Mouse (Mus musculus) neural tube, embryonic 13.5 days (tissue): ENCODE data around the gene Dppa3. TPM values are rescaled to one million over a fixed set of nuclear protein-coding genes. Genes with fewer than 3 reads are reported as not detected.

Experiments
- ATAC-seq: fragments of 200-750 bp; cut with Nextera tagmentation; 2 replicates; pipeline ENCODE4 v1.8.0; 2017; ENCODE audit warnings: low read depth, mild to moderate bottlenecking, moderate TSS enrichment, moderate library complexity
- H3K27ac ChIP-seq: fragments of 300-500 bp; sonication (generic); replicated peaks from 2 replicates; pipeline ENCODE4 v1.5.1; 2015; ENCODE audit warnings: moderate library complexity, mild to moderate bottlenecking, inconsistent platforms
- H3K27me3 ChIP-seq: fragments of 300-500 bp; sonication (generic); 2 replicates; pipeline ENCODE4 v1.6.1; 2015; ENCODE audit warnings: mild to moderate bottlenecking, inconsistent platforms
- H3K36me3 ChIP-seq: fragments of 300-500 bp; sonication (generic); 2 replicates; pipeline ENCODE4 v1.6.1; 2015; ENCODE audit warnings: mild to moderate bottlenecking, inconsistent platforms
- H3K4me1 ChIP-seq: fragments of 300-500 bp; sonication (generic); replicated peaks from 2 replicates; pipeline ENCODE4 v1.6.1; 2015; ENCODE audit warnings: inconsistent platforms
- H3K4me2 ChIP-seq: fragments of 300-500 bp; sonication (generic); 2 replicates; pipeline ENCODE4 v1.6.1; 2015; ENCODE audit warnings: inconsistent platforms, mild to moderate bottlenecking, moderate library complexity
- H3K4me3 ChIP-seq: fragments of 300-500 bp; sonication (generic); 2 replicates; pipeline ENCODE4 v1.5.1; 2015; ENCODE audit warnings: mild to moderate bottlenecking, inconsistent platforms
- H3K9ac ChIP-seq: fragments of 300-500 bp; sonication (generic); 2 replicates; pipeline ENCODE4 v1.6.1; 2015; ENCODE audit warnings: moderate library complexity, mild to moderate bottlenecking, inconsistent platforms
- H3K9me3 ChIP-seq: fragments of 300-500 bp; sonication (generic); 2 replicates; pipeline ENCODE4 v1.6.1; 2016; ENCODE audit warnings: inconsistent platforms
- WGBS: fragments of 180-500 bp; shearing (Covaris S2); methylation state at CpG from one replicate; pipeline ENCODE4 v1.1.7; 2015; 5-methylcytosine and 5-hydroxymethylcytosine counted together
- polyA plus RNA-seq: library from polyadenylated mRNA; unstranded; fragments of >200 nt; fragmentation: Nextera tagmentation; extraction: Ambion mirVana; gene quantifications from 2 replicates; pipeline ENCODE4 v1.2.1, GENCODE M21; 2015

Gene Dppa3
- not detected in 2 replicates for polyA plus RNA-seq

GRCm38 (mm10) chr6:122626110-122626509 lies at the start of gene Dppa3:
Dppa3 (plus strand) TSS chr6:122626410.
- H3K27ac ChIP-seq = no peak within 1 kb of the TSS
- ATAC-seq = no peak
- no peaks in the 10 kb centered on the region for H3K9me3 ChIP-seq
- no peak within 1 kb of the TSS for H3K9ac ChIP-seq
- H3K4me1 ChIP-seq = no peaks in the 10 kb centered on the region
- no peaks in the 10 kb centered on the region for H3K27me3 ChIP-seq
- peak within 1 kb of the TSS; percentile 38; the same call in 1 of the 2 replicates for H3K4me2 ChIP-seq
- no peaks in the 10 kb centered on the region for H3K36me3 ChIP-seq
- no peak within 1 kb of the TSS for H3K4me3 ChIP-seq
- WGBS = 90% methylated on average over 8 of the region's 8 CpGs

- Histone ChIP-seq H3K9ac (no peak overlapping the region), H3K9me3 (no peaks in the 10 kb centered on the region), H3K27me3 (no peaks in the 10 kb centered on the region), H3K4me3 (no peak overlapping the region), H3K27ac (no peak overlapping the region), H3K36me3 (no peaks in the 10 kb centered on the region), H3K4me1 (no peaks in the 10 kb centered on the region), H3K4me2 (no peak overlapping the region)
- no peak for ATAC-seq
- 93% methylated on average over 3 of the region's 3 CpGs for WGBS
Observed at GRCm38 (mm10) chr6:122577030-122577429, 49.2 kb upstream of the Dppa3 start.

- no peaks in the 10 kb centered on the region for H3K9me3 ChIP-seq
- no peak overlapping the region for H3K4me2 ChIP-seq
- H3K36me3 ChIP-seq = no peaks in the 10 kb centered on the region
- H3K4me3 ChIP-seq = no peak overlapping the region
- no peak for ATAC-seq
- H3K27me3 ChIP-seq = no peaks in the 10 kb centered on the region
- no peak overlapping the region for H3K27ac ChIP-seq
- 82% methylated on average over 1 of the region's 1 CpGs for WGBS
- no peaks in the 10 kb centered on the region for H3K4me1 ChIP-seq
- H3K9ac ChIP-seq = no peak overlapping the region
Observed at GRCm38 (mm10) chr6:122579086-122579485, 47.1 kb upstream of the Dppa3 start.

GRCm38 (mm10) chr6:122591027-122591758 lies 35.0 kb upstream of the Dppa3 start:
- H3K4me3 ChIP-seq = no peak overlapping the region
- no peak for ATAC-seq
- H3K4me1 ChIP-seq = no peaks in the 10 kb centered on the region
- no peak overlapping the region for H3K27ac ChIP-seq
- H3K36me3 ChIP-seq = no peaks in the 10 kb centered on the region
- no peaks in the 10 kb centered on the region for H3K9me3 ChIP-seq
- no peak overlapping the region for H3K4me2 ChIP-seq
- H3K9ac ChIP-seq = no peak overlapping the region
- H3K27me3 ChIP-seq = no peaks in the 10 kb centered on the region
- WGBS = 86% methylated on average over 13 of the region's 13 CpGs

GRCm38 (mm10) chr6:122592905-122593304 lies 33.3 kb upstream of the Dppa3 start:
- Histone ChIP-seq H3K27me3 (no peaks in the 10 kb centered on the region), H3K4me3 (no peak overlapping the region), H3K4me2 (no peak overlapping the region), H3K4me1 (no peaks in the 10 kb centered on the region), H3K36me3 (no peaks in the 10 kb centered on the region), H3K9ac (no peak overlapping the region), H3K27ac (no peak overlapping the region), H3K9me3 (no peaks in the 10 kb centered on the region)
- ATAC-seq = no peak
- 87% methylated on average over 2 of the region's 2 CpGs for WGBS

GRCm38 (mm10) chr6:122595637-122596036 lies 30.6 kb upstream of the Dppa3 start:
- 32% methylated on average over 7 of the region's 7 CpGs for WGBS
- Histone ChIP-seq H3K27ac (no peak overlapping the region), H3K9ac (no peak overlapping the region), H3K4me1 (no peaks in the 10 kb centered on the region), H3K4me2 (no peak overlapping the region), H3K9me3 (no peaks in the 10 kb centered on the region), H3K4me3 (no peak overlapping the region), H3K36me3 (no peaks in the 10 kb centered on the region), H3K27me3 (no peaks in the 10 kb centered on the region)
- no peak for ATAC-seq

GRCm38 (mm10) chr6:122596608-122597007 lies 29.6 kb upstream of the Dppa3 start:
- Histone ChIP-seq H3K9me3 (no peaks in the 10 kb centered on the region), H3K36me3 (no peaks in the 10 kb centered on the region), H3K4me3 (no peak overlapping the region), H3K4me1 (no peaks in the 10 kb centered on the region), H3K9ac (no peak overlapping the region), H3K27ac (no peak overlapping the region), H3K4me2 (no peak overlapping the region), H3K27me3 (no peaks in the 10 kb centered on the region)
- WGBS = 86% methylated on average over 7 of the region's 7 CpGs
- ATAC-seq = no peak

- H3K4me1 ChIP-seq = peaks cover 10% of the 10 kb centered on the region
- no peaks in the 10 kb centered on the region for H3K9me3 ChIP-seq
- H3K27ac ChIP-seq = no peak overlapping the region
- H3K4me2 ChIP-seq = no peak overlapping the region
- H3K27me3 ChIP-seq = no peaks in the 10 kb centered on the region
- H3K9ac ChIP-seq = no peak overlapping the region
- no peak for ATAC-seq
- H3K4me3 ChIP-seq = no peak overlapping the region
- H3K36me3 ChIP-seq = no peaks in the 10 kb centered on the region
- WGBS = 93% methylated on average over 4 of the region's 4 CpGs
Observed at GRCm38 (mm10) chr6:122598014-122598413, 28.2 kb upstream of the Dppa3 start.

- Histone ChIP-seq H3K9me3 (no peaks in the 10 kb centered on the region), H3K4me1 (peaks cover 10% of the 10 kb centered on the region), H3K4me3 (no peak overlapping the region), H3K4me2 (no peak overlapping the region), H3K27ac (no peak overlapping the region), H3K36me3 (no peaks in the 10 kb centered on the region), H3K9ac (no peak overlapping the region), H3K27me3 (no peaks in the 10 kb centered on the region)
- no peak for ATAC-seq
- WGBS = 91% methylated on average over 6 of the region's 6 CpGs
Observed at GRCm38 (mm10) chr6:122598436-122598835, 27.8 kb upstream of the Dppa3 start.

- Histone ChIP-seq H3K9ac (no peak overlapping the region), H3K4me2 (no peak overlapping the region), H3K27me3 (no peaks in the 10 kb centered on the region), H3K4me1 (peaks cover 10% of the 10 kb centered on the region), H3K36me3 (no peaks in the 10 kb centered on the region), H3K4me3 (no peak overlapping the region), H3K9me3 (no peaks in the 10 kb centered on the region), H3K27ac (no peak overlapping the region)
- ATAC-seq = no peak
- 92% methylated on average over 9 of the region's 9 CpGs for WGBS
Observed at GRCm38 (mm10) chr6:122599054-122599737, 27.0 kb upstream of the Dppa3 start.

- Histone ChIP-seq H3K9ac (no peak overlapping the region), H3K9me3 (no peaks in the 10 kb centered on the region), H3K4me1 (peaks cover 10% of the 10 kb centered on the region), H3K4me3 (no peak overlapping the region), H3K27me3 (no peaks in the 10 kb centered on the region), H3K27ac (no peak overlapping the region), H3K4me2 (no peak overlapping the region), H3K36me3 (no peaks in the 10 kb centered on the region)
- no peak for ATAC-seq
- WGBS = 77% methylated on average over 7 of the region's 7 CpGs
Observed at GRCm38 (mm10) chr6:122600066-122600646, 26.1 kb upstream of the Dppa3 start.

- H3K9me3 ChIP-seq = no peaks in the 10 kb centered on the region
- WGBS = 91% methylated on average over 4 of the region's 4 CpGs
- H3K4me1 ChIP-seq = peaks cover 10% of the 10 kb centered on the region
- no peak for ATAC-seq
- H3K36me3 ChIP-seq = no peaks in the 10 kb centered on the region
- no peak overlapping the region for H3K4me3 ChIP-seq
- no peak overlapping the region for H3K4me2 ChIP-seq
- no peaks in the 10 kb centered on the region for H3K27me3 ChIP-seq
- no peak overlapping the region for H3K27ac ChIP-seq
- no peak overlapping the region for H3K9ac ChIP-seq
Observed at GRCm38 (mm10) chr6:122601031-122601430, 25.2 kb upstream of the Dppa3 start.
